Mouse (Mus musculus) adrenal gland (tissue): Measurements from ENCODE around the gene Ppip5k2.

Experiments used
- intact Hi-C: fragments of 180-260 bp; cut with DNase I; formaldehyde crosslinking; loops from one replicate; pipeline ENCODE4 v1.15.1; 2025

The Ppip5k2 gene

GRCm38 (mm10) chr1:97661406-97662241 lies 108.6 kb downstream of the Ppip5k2 start, which contains the start of gene D1Ertd622e:
TSS of gene D1Ertd622e (minus strand) at chr1:97662074.
- intact Hi-C loops, result no loop called here

GRCm38 (mm10) chr1:97660687-97661405 lies 109.4 kb downstream of the Ppip5k2 start:
- intact Hi-C loops, result no loop called here

- intact Hi-C loops, result no loop called here
Measured at GRCm38 (mm10) chr1:97659405-97659804, 110.8 kb downstream of the Ppip5k2 start.

GRCm38 (mm10) chr1:97657786-97658185 lies 112.4 kb downstream of the Ppip5k2 start:
- intact Hi-C loops, result no loop called here

- intact Hi-C loops, result no loop called here
Measured at GRCm38 (mm10) chr1:97657201-97657600, 113.0 kb downstream of the Ppip5k2 start.
